Mouse (Mus musculus) left cerebral cortex, adult 2 months (tissue): Measurements from ENCODE around the gene Gm45021. TPM values are rescaled to one million over a fixed set of nuclear protein-coding genes. Genes with fewer than 3 reads are reported as not detected.

Experiments used
- DNase-seq, 2 experiments: peaks; one replicate each; pipeline ENCODE4 v3.0.0; 2021 to 2022; ENCODE audit warnings: low spot score in 2 of 2, mixed read lengths in 1 of 2; ENCODE audit errors: extremely low spot score in 1 of 2
- H3K27ac ChIP-seq: fragments of 200-600 bp; 2 replicates; pipeline ENCODE4 v1.8.1; 2022
- H3K4me3 ChIP-seq: fragments of 200-600 bp; 2 replicates; pipeline ENCODE4 v1.8.1; 2022
- CTCF ChIP-seq: fragments of 200-600 bp; IDR thresholded peaks from 2 replicates; pipeline ENCODE4 v1.8.1; 2022; ENCODE audit warnings: antibody characterized with exemption, mild to moderate bottlenecking, moderate library complexity
- intact Hi-C: fragments of 180-260 bp; cut with DNase I; formaldehyde crosslinking; loops from one replicate; pipeline ENCODE4 v1.15.1; 2025
- long read RNA-seq, 2 experiments: library from polyadenylated mRNA; stranded (forward); transcript quantifications; one replicate each; pipeline ENCODE4 v2.0.0; 2021; ENCODE audit warnings: borderline mapping rate in 2 of 2
- total RNA-seq, 2 experiments: library from RNA; stranded (reverse); gene quantifications; 2 replicates each; pipeline ENCODE4 v1.2.3; 2021

Gene Gm45021
- not detected for total RNA-seq
- long read RNA-seq, experiment 1, result 0 reads
- long read RNA-seq, experiment 2, partial matches to known transcripts, result 0 of 1 reads
- long read RNA-seq, experiment 2, other reads (novel, unspliced or antisense), result 1 of 1 reads

DNA sequence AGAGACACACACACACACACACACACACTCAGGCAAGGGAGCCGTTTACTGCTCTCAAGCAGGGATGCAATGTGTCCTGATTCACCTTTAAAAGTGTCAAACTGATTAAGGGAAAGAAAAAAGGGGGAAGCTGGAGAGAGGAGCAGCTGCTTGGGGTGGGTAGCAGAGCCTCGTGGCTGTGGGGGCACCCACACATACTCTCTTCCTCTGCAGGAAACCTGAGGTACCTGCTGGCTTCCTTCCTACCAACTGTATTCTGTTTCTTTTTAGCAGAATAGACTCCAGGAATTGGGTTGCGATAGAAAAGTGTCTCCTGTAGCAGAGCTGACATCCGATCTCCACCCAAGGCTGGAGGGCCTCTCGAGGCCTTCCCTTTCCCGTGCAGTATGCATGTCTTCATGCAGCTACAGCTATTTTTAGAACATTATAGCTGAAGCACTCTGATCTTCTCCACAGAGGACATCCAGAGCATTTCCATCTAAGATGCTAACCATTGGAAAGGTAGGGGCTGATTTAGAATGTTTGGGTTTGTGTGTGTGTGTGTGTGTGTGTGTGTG, at the start of gene Gm45021:
Gene Gm45021 (plus strand): TSS at position 417 of the 557 bp plus-strand sequence.
- intact Hi-C loops, result no loop called here
- no peak for TF ChIP-seq CTCF
- H3K27ac ChIP-seq, result 0 out of 2 replicates have a peak within 1 kb of the TSS, but pooled peaks have one; percentile 17
- no peak within 1 kb of the TSS for H3K4me3 ChIP-seq
- DNase-seq, result no peak

DNA sequence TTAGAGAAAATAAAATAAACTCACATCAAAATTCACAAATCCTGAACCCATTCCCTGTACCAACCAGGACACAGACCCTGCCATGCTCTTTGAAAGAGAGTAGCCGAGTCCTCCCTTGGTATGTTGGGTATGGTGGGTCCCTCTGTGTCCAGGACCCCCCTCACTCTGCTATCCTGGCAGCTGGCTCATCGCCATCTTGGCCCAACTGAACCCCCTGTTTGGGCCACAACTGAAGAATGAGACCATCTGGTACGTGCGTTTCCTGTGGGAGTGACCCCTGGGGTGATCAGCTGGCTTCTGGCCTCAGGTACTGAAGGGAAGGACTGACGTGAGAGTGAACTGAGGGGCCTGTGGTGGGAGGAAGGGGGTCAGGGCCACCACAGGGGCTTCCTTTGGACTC, 49.5 kb upstream of the Gm45021 start:
- no peak for TF ChIP-seq CTCF
- intact Hi-C loops, result loop anchor here (5.0 kb wide), 3 partner anchors 93 to 143 kb away; partner anchors contain the start of genes Krba1, Sspo and Zfp467
- no peak for DNase-seq
- Histone ChIP-seq H3K4me3 (0 out of 2 replicates have a peak overlapping the region, but pooled peaks have one; percentile 17), H3K27ac (no peak overlapping the region; the same call in 1 of the 2 replicates)

DNA sequence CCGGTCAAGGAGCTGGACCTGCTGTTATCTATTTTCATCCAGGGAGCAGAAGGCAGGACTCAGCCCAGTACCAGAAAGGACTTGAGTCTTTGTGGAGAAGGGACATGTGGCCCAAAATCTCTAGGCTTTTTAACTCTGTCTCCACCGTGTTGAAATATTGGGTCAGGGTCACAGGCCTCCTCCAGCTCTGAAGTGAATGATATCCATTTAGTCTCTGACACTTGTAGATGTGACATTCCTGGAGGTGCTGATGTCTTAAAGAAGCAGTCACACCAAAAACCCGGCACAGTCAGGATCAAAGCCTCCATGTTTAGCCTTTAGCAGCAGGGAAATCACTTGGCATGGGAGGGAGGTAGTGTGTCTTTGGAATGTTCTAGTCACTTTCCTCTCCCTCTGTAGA, 48.7 kb upstream of the Gm45021 start:
- no peak overlapping the region for H3K4me3 ChIP-seq
- no peak for TF ChIP-seq CTCF
- intact Hi-C loops, result loop anchor here (5.0 kb wide), 1 partner anchor 102 kb away; no protein-coding TSS in a partner anchor
- no peak overlapping the region for H3K27ac ChIP-seq
- no peak for DNase-seq

DNA sequence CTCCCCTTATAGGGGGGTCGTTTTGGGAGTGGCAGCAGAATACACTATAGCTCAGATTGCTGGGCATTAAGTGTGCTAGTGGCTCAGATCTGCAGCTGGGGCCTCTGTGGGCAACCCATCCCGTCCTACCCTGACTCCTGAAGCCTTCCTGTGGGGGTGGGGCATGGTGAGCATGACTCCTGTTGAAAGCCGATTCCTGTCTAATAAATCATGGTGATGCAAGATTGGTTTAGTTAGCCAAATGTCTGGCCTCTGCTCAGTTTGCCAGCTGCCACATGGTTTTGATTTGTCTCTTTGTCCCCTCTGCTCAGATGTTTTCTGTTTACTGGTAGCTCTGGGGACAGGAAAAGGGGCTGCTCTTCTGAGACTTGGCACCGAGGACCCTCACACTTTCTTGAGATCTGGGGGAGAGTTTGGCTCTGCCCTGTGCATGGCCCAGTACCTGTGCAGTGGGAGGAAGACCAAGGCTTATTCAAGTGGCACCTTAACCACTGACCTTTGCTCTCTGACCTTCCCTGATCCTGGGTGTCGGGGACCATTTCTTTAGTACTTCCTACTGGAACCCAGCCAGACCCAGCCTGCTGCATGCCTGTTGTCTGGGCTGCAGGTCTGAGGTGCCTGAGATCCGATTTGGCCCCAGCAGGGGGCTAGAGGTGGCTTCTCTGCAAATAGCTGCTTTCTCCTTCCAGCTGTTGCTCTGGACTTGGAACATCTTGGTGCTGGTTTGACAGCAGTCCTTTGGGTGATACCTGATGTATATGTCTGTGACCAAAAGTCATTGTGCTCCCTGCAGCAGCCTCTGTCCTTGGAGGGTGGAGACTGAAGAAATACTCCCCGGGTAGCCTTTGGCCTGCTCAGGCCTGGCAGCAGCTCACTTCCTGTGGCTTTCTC, 47.6 kb upstream of the Gm45021 start:
- no peak overlapping the region for H3K4me3 ChIP-seq
- no peak overlapping the region for H3K27ac ChIP-seq
- no peak for TF ChIP-seq CTCF
- intact Hi-C loops, result loop anchor here (5.0 kb wide), 1 partner anchor 100 kb away; no protein-coding TSS in a partner anchor
- DNase-seq, result no peak

DNA sequence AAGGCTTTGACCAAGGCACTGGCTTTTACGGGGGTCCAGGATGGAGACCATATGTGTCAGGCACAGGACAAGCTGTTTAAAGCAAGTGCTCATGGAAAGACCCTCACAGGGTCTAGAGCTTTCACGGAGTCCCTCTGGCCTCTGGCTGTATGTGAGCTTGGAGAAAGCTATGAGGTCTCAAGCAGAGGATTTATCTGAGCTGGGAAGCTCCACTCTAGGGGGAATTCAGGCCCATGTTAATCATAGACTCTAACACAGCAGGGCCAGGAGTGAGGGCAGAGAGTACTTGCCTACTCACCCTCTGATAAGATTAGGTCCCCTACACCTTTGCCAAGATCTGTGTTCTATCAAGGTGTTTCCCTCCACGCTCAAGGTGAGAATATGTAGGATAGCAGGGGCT, 46.8 kb upstream of the Gm45021 start:
- no peak overlapping the region for H3K4me3 ChIP-seq
- intact Hi-C loops, result loop anchor here (5.0 kb wide), 1 partner anchor 100 kb away; no protein-coding TSS in a partner anchor
- H3K27ac ChIP-seq, result no peak overlapping the region
- DNase-seq, result no peak
- TF ChIP-seq CTCF, result no peak

DNA sequence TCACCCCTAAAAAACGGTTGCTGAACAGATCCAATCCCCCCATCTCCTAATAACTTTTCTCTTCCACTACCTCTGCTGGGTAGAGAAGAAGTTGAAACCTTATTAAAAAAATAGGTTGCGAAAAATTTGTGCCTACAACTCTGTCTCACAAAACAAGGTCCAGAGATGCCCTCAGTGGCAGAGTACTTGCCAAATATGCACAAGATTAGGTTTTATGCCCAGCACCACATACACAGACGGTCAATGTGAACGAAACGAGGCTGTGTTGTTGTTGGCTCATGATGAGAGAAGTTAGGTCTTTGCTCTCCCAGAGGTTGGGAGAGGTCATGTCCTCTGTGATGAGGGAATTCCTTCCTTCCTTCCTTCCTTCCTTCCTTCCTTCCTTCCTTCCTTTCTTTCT, 44.2 kb upstream of the Gm45021 start:
- no peak overlapping the region for H3K4me3 ChIP-seq
- H3K27ac ChIP-seq, result no peak overlapping the region
- intact Hi-C loops, result no loop called here
- DNase-seq, result no peak
- no peak for TF ChIP-seq CTCF

DNA sequence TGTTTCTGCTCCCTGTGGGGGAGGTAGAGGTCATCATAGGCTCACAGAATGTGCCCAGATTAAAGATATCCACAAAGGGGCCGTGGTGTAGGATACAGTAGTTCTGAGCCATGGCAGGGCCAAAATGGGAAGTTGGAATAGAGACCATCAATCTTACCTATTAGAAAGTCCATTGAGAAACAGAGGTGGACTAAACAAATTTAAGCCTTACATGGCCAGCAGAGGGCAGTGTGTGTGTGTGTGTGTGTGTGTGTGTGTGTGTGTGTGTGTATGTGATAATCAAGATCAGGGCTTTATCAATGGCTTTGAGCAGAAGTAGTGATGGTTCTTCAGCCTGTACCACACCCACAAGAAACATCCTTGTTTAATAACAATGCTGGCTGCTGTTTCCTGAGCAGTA, 43.1 kb upstream of the Gm45021 start:
- intact Hi-C loops, result no loop called here
- Histone ChIP-seq H3K4me3 (no peak overlapping the region), H3K27ac (no peak overlapping the region)
- TF ChIP-seq CTCF, result peak; percentile 29
- no peak for DNase-seq

DNA sequence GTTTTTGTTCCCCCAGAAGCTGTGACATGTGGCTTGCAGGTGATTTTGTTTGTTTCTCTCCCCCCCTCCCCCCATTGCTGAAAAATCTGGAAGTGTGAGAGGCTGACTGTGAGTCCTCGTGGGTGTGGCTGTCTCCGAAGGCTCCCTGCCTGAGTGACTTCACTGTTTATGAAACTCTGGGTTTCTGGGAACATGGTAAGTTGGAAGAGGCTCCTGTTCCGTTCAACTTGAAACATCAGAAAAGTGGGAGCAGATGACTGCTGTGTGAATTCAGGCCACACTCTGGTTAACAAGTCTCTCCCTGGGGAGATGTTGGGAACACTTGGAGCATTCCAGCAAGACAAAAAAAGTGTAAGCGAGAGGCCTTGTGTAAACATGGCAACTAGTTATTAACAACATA, 42.6 kb upstream of the Gm45021 start:
- intact Hi-C loops, result no loop called here
- no peak for DNase-seq
- no peak overlapping the region for H3K4me3 ChIP-seq
- TF ChIP-seq CTCF, result no peak
- no peak overlapping the region for H3K27ac ChIP-seq

DNA sequence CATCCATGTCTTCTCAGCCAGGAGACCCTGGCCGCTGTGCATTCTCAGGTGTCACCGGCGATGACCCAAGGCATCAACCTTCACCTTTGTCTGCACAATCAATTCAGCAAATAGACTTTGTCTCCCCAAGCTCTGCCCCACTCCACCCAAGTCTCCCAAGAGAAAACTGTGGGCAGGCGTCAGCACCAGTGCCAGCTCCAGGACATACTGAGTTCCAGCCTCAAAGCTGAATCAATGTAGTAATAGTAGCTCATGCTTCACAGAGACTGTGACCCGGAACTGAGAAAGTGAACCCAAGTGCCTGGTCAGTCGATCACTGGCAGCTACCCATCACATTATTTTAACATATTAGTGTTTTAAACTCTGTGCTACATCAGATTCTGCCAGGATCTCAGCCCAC, 41.1 kb upstream of the Gm45021 start:
- DNase-seq, result no peak
- no peak overlapping the region for H3K27ac ChIP-seq
- intact Hi-C loops, result no loop called here
- TF ChIP-seq CTCF, result no peak
- no peak overlapping the region for H3K4me3 ChIP-seq

DNA sequence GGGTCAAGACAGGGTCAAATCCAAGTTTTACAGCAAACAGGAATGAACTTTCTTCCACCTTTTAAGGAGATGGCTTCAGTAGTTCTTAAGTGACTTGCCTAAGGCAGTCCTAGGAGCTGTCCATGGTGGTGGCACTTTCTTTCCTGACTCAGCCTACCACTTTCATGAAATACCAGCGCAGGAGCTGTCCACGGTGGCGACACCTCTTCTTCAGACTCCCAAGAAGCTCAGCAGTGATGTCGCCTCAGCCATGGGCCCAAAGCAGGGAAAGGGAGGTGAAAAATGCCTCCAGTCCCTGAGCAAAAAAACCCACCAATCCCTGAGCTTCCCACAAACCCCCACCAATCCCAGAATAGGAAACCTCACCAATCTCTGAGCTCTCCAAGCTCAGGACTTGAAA, 36.5 kb upstream of the Gm45021 start:
- intact Hi-C loops, result no loop called here
- Histone ChIP-seq H3K27ac (no peak overlapping the region), H3K4me3 (no peak overlapping the region)
- TF ChIP-seq CTCF, result no peak
- DNase-seq, result no peak

DNA sequence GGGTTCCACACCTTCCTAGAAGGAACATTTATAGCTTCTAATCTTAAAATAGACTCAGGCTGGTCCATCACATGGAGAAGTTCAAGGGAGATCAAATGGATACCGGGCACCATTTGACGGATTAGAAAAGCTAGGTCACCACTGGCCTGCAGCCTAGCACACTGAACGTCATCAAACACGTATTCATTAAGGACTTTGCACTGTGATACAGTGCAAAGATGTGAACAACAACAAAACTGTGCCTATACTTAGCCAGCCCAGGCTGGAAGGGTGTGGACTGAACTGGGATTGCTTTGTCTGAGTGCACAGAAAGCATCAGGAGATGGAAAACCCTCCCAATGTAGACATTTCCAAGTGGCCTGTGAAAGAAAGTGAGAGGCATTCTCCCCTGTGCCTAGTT, 35.6 kb upstream of the Gm45021 start:
- H3K4me3 ChIP-seq, result peak overlapping the region; percentile 74
- no peak for DNase-seq
- intact Hi-C loops, result loop anchor here (1.0 to 2.0 kb wide), 3 partner anchors 17 to 73 kb away; partner anchors contain the start of genes AI854703 and Atp6v0e2
- no peak for TF ChIP-seq CTCF
- peak overlapping the region; percentile 100 for H3K27ac ChIP-seq
